Mouse (Mus musculus): ENCODE data around the gene Npas4. TPM values are rescaled to one million over a fixed set of nuclear protein-coding genes. Genes with fewer than 3 reads are reported as not detected.
A peak's percentile ranks its signal among the peaks of the same experiment; 100 is the strongest.

Gene Npas4
- polyA plus RNA-seq, 1 experiment = not detected

GRCm38 (mm10) chr19:5004925-5005324 lies 14.8 kb upstream of the Npas4 start:
- no peak for TF ChIP-seq GATA1 (IDR thresholded peaks at IDR 0.05; ENCODE audit: low read length)

- no peak for TF ChIP-seq GATA1 (IDR thresholded peaks at IDR 0.05; ENCODE audit: low read length)
Observed at GRCm38 (mm10) chr19:5001666-5002406, 11.7 kb upstream of the Npas4 start.

GRCm38 (mm10) chr19:4999445-5000140 lies 9.5 kb upstream of the Npas4 start:
- no peak for TF ChIP-seq GATA1 (IDR thresholded peaks at IDR 0.05; ENCODE audit: low read length)

GRCm38 (mm10) chr19:4994043-4994442 lies 3.9 kb upstream of the Npas4 start:
- no peak for TF ChIP-seq GATA1 (IDR thresholded peaks at IDR 0.05; ENCODE audit: low read length)

GRCm38 (mm10) chr19:4992904-4993303 lies 2.8 kb upstream of the Npas4 start:
- TF ChIP-seq GATA1 (IDR thresholded peaks at IDR 0.05; ENCODE audit: low read length) = no peak

GRCm38 (mm10) chr19:4992371-4992770 lies 2.3 kb upstream of the Npas4 start:
- TF ChIP-seq GATA1 (IDR thresholded peaks at IDR 0.05; ENCODE audit: low read length) = no peak

GRCm38 (mm10) chr19:4990716-4991115 lies 600 bp upstream of the Npas4 start:
- TF ChIP-seq GATA1 (IDR thresholded peaks at IDR 0.05; ENCODE audit: low read length) = no peak

- TF ChIP-seq GATA1 (IDR thresholded peaks at IDR 0.05; ENCODE audit: low read length) = no peak
Observed at GRCm38 (mm10) chr19:4989434-4990255, 471 bp downstream of the Npas4 start.

GRCm38 (mm10) chr19:4989013-4989412 lies 1.1 kb downstream of the Npas4 start:
- no peak for TF ChIP-seq GATA1 (IDR thresholded peaks at IDR 0.05; ENCODE audit: low read length)

GRCm38 (mm10) chr19:4981767-4982166 lies 8.3 kb downstream of the Npas4 start:
- TF ChIP-seq GATA1 (IDR thresholded peaks at IDR 0.05; ENCODE audit: low read length) = no peak

- TF ChIP-seq GATA1 (IDR thresholded peaks at IDR 0.05; ENCODE audit: low read length) = no peak
Observed at GRCm38 (mm10) chr19:4968236-4968635, 21.9 kb downstream of the Npas4 start.

- peak; percentile 62 for TF ChIP-seq GATA1 (IDR thresholded peaks at IDR 0.05; ENCODE audit: low read length)
Observed at GRCm38 (mm10) chr19:4961928-4962601, 28.1 kb downstream of the Npas4 start, which contains the start of gene Mrpl11. TSS of gene Mrpl11 (plus strand) at chr19:4962147.

GRCm38 (mm10) chr19:4945540-4945939 lies 44.6 kb downstream of the Npas4 start:
- TF ChIP-seq GATA1 (IDR thresholded peaks at IDR 0.05; ENCODE audit: low read length) = no peak

- TF ChIP-seq GATA1 (IDR thresholded peaks at IDR 0.05; ENCODE audit: low read length) = no peak
Observed at GRCm38 (mm10) chr19:4943253-4943588, 46.9 kb downstream of the Npas4 start.

GRCm38 (mm10) chr19:4942551-4943252 lies 47.4 kb downstream of the Npas4 start, which contains the start of gene Peli3:
TSS of gene Peli3 (minus strand) at chr19:4943127.
- TF ChIP-seq GATA1 (IDR thresholded peaks at IDR 0.05; ENCODE audit: low read length) = no peak

All from G1E-ER4 (cell line).